Mouse (Mus musculus) ovary, adult 18-20 months (tissue): ENCODE results near the gene Echs1.
"Not testable (repeated sequence)": the region's sequence is repeated elsewhere in the genome, so short reads cannot be mapped to it uniquely, and the experiment has no call there.

ENCODE experiments used
- DNase-seq: peaks from one replicate; pipeline ENCODE4 v3.0.0; 2022; ENCODE audit warnings: low spot score, mixed read lengths

Gene Echs1

GRCm38 (mm10) chr7:140116329-140117054, at the start of gene Echs1:
Gene Echs1 (minus strand): TSS chr7:140116476.
- peak; percentile 92 for DNase-seq

- no peak for DNase-seq
These were observed 48.4 kb upstream of the Echs1 start, which contains the start of gene Olfr522 for GRCm38 (mm10) chr7:140164664-140165063. Gene Olfr522 (minus strand): TSS chr7:140164764.

DNA sequence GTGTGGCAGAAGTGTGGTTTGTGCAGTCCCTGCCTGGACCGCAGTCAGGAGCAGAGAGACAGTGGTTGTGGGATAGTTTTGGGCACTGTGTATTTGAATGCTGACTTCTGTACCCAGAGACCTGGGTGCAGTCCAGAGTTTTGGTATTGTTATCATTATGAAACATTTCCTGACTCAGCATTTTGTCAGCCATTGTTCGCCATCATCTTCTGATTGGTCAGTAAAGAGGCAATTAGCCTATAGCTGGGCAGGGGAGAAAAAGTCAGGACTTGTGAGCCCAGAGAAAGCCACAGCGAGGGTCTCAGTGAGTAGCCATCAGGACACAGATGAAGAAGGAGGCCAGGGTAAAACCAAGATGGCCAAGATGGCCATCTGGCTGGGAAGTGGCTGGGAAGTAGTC, 44.1 kb upstream of the Echs1 start:
- DNase-seq = no peak

- no peak for DNase-seq
These were observed 38.1 kb upstream of the Echs1 start, which contains the start of gene Sprn for GRCm38 (mm10) chr7:140154218-140154927. Gene Sprn (minus strand): TSS chr7:140154877.

DNA sequence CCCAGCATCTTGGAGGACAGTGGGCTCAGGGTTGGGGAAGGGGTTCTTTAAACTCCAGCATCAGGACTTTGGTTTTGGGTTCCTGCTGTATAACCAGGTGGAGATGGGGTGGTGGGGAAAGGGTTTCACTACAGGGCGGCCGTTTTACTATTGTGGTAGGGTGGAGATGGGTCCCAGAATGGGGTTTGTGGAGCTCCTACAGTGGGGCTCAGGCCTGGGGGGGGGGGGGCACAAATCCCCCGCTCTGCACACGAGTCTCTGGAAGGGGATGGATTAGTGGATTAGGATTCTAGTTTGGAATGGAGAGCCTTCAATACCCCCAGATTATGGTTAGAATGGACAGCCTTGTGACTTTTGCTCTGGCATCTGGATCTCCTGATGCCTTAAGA, 37.5 kb upstream of the Echs1 start:
- no peak for DNase-seq

DNA sequence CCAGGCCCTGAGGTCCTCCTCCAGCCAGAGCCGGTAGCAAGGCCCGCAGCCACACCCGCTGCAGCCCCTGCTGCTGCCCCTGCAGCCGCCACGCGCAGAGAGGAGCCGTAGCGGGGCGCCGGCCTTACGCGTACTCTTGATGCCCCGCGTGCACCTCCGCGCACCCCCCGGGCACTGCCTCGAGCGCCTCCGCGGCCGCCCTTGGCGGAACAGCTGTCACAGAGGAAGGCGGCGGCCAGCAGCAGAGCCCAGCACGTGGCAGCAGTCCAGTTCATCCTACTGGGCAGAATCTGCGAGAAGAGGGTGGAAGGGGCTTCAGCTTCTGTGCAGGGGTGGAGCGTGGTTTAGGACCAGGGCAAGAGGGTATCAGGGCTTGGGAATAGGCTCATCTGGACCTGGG, 37.1 kb upstream of the Echs1 start:
- DNase-seq = no peak

GRCm38 (mm10) chr7:140144550-140144949, 28.3 kb upstream of the Echs1 start:
- DNase-seq = no peak

DNA sequence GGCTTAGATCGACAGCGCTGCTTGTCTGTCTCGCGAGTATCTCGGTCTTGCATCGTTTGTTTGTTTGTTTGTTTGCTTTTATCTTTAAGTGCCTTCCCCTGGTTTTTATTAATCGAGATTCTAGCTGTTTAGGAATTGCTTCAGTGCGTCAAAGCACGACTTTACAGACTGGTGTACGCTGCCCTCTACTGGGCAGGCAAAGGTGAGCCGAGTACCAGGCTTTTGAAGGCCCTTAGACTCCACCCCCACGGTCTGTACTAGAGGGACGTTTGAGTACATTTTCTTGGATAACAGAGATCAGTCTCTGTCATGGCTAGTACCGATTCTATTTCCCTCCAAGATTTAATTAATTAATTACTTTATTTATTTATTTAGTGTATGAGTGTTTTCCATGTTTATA, 25.1 kb upstream of the Echs1 start:
- no peak for DNase-seq

- no peak for DNase-seq
These were observed 21.7 kb upstream of the Echs1 start for GRCm38 (mm10) chr7:140138021-140138310.

GRCm38 (mm10) chr7:140137135-140138020, 21.1 kb upstream of the Echs1 start, which contains the start of gene Mtg1:
Gene Mtg1 (plus strand): TSS chr7:140137564.
- peak; percentile 91 for DNase-seq

DNA sequence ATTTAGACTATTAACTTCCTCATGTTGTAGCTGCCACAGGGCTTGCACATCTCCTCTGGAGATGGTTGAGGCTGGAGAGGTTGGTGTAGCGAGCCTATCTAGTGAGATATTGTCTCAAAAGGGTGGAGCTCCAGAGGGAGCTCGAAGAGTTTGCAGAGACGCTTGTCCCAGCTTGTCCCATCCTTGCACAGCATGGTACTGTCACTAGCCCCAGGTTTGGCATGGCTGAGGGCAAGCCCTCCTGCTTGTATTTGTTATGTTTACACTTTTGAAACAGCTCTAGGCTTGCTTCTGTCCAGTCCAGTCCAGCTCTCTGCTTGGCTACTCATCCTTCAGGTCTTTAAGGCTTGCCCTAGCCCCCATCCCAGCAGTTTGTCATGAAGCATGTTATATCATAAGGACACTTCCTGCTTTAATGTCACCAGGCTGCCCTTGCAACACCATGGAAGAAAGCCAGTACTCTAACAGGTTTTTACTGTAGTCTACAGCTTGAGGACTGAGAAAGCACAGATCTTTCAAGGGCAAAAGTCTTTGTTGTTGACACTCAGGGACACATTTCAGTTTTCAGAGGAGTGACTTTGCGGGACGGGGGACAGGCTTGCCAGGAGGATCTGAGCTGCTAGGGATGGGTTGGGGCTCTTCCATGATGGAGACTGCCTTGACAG, 19.0 kb upstream of the Echs1 start:
- DNase-seq = no peak

DNA sequence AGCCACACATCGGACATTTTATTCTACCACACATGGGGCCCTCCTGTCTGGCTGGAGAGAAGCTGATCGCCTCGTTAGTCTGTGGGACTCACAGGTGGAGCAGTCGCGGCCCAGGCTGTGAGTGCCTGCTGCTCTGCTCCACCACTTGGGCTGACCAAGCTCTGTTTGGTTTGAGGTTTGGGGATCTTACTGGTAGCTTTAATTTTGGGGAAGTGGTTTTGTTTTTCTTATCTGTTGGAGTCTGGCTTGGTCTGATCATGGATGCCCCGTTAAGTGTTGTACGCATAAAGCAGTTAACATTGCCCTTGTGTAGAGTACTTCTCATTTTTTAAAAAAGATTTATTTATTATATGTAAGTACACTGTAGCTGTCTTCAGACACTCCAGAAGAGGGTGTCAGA, 17.8 kb upstream of the Echs1 start:
- DNase-seq = not testable (repeated sequence)

- DNase-seq = not testable (repeated sequence)
These were observed 15.9 kb upstream of the Echs1 start for GRCm38 (mm10) chr7:140132184-140132583.

- no peak for DNase-seq
These were observed 11.6 kb upstream of the Echs1 start for GRCm38 (mm10) chr7:140127911-140128310.

- no peak for DNase-seq
These were observed 10.7 kb upstream of the Echs1 start for GRCm38 (mm10) chr7:140126934-140127333.

GRCm38 (mm10) chr7:140126022-140126350, 9.7 kb upstream of the Echs1 start:
- DNase-seq = no peak

DNA sequence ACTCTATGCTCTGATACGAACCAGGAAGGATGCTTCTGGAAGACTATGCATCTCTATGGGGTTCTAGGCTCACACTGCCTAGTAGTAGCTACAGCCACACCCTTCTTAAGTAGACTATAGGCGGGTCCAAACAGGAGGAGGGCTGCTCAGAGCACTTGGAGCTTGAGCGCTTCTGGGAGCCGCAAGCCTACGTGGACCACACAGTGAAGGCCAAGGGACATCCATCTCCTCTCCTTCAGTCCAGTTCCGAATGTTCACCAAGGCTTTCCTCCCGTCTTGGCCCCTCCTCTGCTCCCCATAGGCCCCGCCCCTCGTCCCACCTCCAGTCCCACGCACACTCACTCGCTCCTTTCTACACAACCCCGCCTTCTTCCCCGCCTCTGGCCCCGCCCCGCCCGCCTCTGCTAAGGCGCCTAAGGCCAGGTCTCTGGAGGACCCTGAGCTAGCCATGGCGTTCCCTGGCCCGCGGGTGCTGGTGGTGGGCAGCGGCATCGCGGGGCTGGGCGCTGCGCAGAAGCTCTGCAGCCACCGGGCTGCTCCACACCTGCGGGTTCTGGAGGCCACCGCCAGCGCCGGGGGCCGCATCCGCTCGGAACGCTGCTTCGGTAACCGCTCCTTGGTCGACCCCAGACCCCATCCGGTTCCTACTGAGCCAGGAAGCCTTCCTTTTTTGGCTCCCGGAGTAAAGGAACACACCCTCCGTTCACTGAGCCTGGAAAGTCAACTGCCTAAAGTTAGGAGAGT, 9.2 kb upstream of the Echs1 start:
- peak; percentile 94 for DNase-seq

- no peak for DNase-seq
These were observed 8.1 kb upstream of the Echs1 start for GRCm38 (mm10) chr7:140124382-140124781.

DNA sequence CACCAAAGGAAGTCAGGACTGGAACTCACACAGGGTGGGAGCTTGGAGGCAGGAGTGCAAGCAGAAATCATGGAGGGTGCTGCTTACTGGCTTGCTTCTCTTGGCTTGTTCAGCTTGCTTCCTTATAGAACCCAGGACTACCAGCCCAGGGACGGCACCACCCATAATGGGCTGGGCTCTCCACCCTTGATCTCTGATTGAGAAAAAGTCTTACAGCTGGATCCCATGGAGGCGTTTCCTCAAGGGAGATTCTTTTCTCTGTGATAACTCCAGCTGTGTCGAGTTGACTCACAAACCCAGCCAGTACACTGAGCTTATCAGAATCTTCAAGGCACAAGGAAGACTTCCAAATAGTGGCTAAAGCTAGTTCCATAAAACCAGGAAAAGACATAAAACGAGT, 6.5 kb upstream of the Echs1 start:
- no peak for DNase-seq

DNA sequence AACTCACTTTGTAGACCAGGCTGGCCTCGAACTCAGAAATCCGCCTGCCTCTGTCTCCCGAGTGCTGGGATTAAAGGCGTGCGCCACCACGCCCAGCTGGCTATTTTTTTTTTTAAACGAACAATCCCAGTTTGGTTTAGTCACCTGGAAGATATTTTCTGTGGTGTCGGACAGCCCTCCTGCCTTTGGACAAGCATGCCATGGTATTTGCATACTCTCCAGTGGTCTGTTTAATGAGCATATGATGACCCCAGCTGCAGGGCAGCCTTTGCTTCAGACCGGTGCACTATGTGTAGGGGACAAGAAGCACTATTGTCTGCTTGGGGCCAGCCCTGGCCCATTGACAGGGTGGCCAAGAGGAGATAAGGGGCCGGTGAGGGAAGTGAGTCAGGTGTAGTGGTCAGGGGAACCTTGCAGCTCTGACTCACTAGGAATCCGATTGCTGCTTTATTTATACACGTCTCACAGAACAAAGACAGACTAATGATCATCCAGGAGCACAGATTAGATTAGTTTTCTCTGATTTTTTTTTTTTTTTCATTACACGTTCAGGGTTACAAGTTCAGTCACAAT, 5.1 kb upstream of the Echs1 start:
- DNase-seq = no peak

DNA sequence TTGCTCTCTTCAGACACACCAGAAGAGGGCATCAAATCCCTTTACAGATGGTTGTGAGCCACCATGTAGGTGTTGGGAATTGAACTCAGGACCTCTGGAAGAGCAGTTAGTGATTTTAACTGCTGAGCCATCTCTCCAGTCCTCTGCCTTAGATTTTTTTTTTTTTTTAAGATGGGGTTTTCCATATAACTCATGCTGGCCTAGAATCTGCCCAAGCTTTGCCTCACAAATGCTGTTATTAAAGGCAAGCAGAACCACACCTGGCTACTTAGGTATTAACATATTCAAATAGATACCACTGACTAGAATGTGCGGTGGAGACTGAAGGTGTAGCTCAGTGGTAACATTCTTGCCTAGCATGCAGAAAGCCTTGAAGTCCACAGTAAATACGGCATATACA, 4.2 kb upstream of the Echs1 start:
- no peak for DNase-seq
